Mouse (Mus musculus) C2C12 (cell line): ENCODE measurements around the gene Resf1.
"Not testable (repeated sequence)": the region's sequence is repeated elsewhere in the genome, so short reads cannot be mapped to it uniquely, and the experiment has no call there.

Experiments used
- CTCF ChIP-seq: IDR thresholded peaks from one replicate; pipeline ENCODE4 v1.5.1; 2011; ENCODE audit not compliant: control insufficient read depth, insufficient read depth, insufficient read length
- USF1 ChIP-seq: IDR thresholded peaks from one replicate; pipeline ENCODE4 v1.6.1; 2011; ENCODE audit warnings: low read depth, mild to moderate bottlenecking, control low read depth, moderate library complexity

DNA sequence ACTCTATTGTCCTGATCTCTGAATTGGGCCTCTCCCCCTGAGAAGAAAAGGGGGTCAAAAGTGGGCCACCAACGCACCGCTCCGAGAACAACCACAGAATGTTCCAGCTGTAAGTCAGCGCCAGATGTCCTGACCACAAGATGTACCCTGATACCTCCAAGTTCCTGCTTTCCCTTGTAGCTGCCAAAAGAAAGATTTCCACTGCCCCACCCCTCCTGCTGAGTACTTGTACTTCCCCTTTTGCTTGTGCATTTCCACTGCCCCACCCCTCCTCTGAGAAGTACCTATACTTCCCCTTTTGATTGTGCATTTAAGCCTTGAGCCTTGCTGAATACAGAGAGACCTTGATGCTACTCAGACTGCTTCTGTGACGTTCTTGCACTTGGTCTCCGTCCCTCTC is 39.0 kb downstream of the Resf1 start:
- TF ChIP-seq CTCF, USF1: not testable (repeated sequence)
